8 mouse cellular contexts compared by ENCODE assay signal in genomic region chr1:165459041-165459502, GRCm38 (mm10). TPM values are rescaled to one million over a fixed set of nuclear protein-coding genes. Genes with fewer than 3 reads are reported as not detected.
A peak's percentile ranks its signal among the peaks of the same experiment; 100 is the strongest.
DNase-seq lines count a peak whose midpoint lies in the region; ATAC-seq and TF ChIP-seq lines count a peak whose summit lies in the region.

No protein-coding gene starts in this region.

- H3K4me3 ChIP-seq in layer of hippocampus, adult 2 months = peak overlapping the region; percentile 77
- peak overlapping the region; percentile 83 for H3K4me3 ChIP-seq in embryonic facial prominence, embryonic 12.5 days
- peak overlapping the region; percentile 98 for H3K4me3 ChIP-seq in limb, embryonic 10.5 days
- H3K4me3 ChIP-seq in neural tube, embryonic 14.5 days (ENCODE audit: low read depth, low read length) = peak overlapping the region; percentile 94

- H3K9ac ChIP-seq in embryonic facial prominence, embryonic 12.5 days = peak overlapping the region; percentile 81
- H3K9ac ChIP-seq in neural tube, embryonic 14.5 days (replicated peaks; ENCODE audit: low read depth, low read length) = peak overlapping the region; percentile 74

- peak overlapping the region; percentile 65 for H3K4me2 ChIP-seq in embryonic facial prominence, embryonic 12.5 days (replicated peaks)
- H3K4me2 ChIP-seq in neural tube, embryonic 14.5 days (ENCODE audit: low read depth, low read length) = peak overlapping the region; percentile 92

- 18% methylated on average over 7 of the region's 7 CpGs for WGBS in embryonic facial prominence, embryonic 12.5 days
- WGBS in limb, embryonic 10.5 days = 21% methylated on average over 7 of the region's 7 CpGs
- 16% methylated on average over 7 of the region's 7 CpGs for WGBS in neural tube, embryonic 14.5 days

- TF ChIP-seq CTCF in layer of hippocampus, adult 2 months (conservative IDR thresholded peaks at IDR 0.05) = no peak

- ATAC-seq in embryonic facial prominence, embryonic 12.5 days (ENCODE audit: insufficient number of reproducible peaks, insufficient read depth, low FRiP score, low TSS enrichment) = no peak
- no peak for ATAC-seq in neural tube, embryonic 14.5 days (ENCODE audit: low read depth)

- no peaks in the 10 kb centered on the region for H3K27me3 ChIP-seq in embryonic facial prominence, embryonic 12.5 days
- no peaks in the 10 kb centered on the region for H3K27me3 ChIP-seq in limb, embryonic 10.5 days (ENCODE audit: low read depth, poor library complexity, severe bottlenecking)
- H3K27me3 ChIP-seq in neural tube, embryonic 14.5 days (ENCODE audit: control insufficient read depth, insufficient read depth, low read length) = no peaks in the 10 kb centered on the region

- H3K4me1 ChIP-seq in embryonic facial prominence, embryonic 12.5 days = peaks cover 5% of the 10 kb centered on the region
- H3K4me1 ChIP-seq in limb, embryonic 10.5 days = peaks cover 16% of the 10 kb centered on the region
- peaks cover 4% of the 10 kb centered on the region; the same call in 1 of the 2 replicates for H3K4me1 ChIP-seq in neural tube, embryonic 14.5 days (ENCODE audit: control insufficient read depth, insufficient read depth, low read length)

- H3K9me3 ChIP-seq in embryonic facial prominence, embryonic 12.5 days = no peaks in the 10 kb centered on the region
- H3K9me3 ChIP-seq in limb, embryonic 10.5 days (replicated peaks) = no peaks in the 10 kb centered on the region
- H3K9me3 ChIP-seq in neural tube, embryonic 14.5 days (ENCODE audit: control insufficient read depth, low read length) = no peaks in the 10 kb centered on the region

- peak overlapping the region; percentile 93 for H3K27ac ChIP-seq in layer of hippocampus, adult 2 months
- no peak overlapping the region for H3K27ac ChIP-seq in embryonic facial prominence, embryonic 12.5 days
- H3K27ac ChIP-seq in limb, embryonic 10.5 days = no peak overlapping the region
- H3K27ac ChIP-seq in neural tube, embryonic 14.5 days (ENCODE audit: low read depth, low read length) = no peak overlapping the region

- H3K36me3 ChIP-seq in embryonic facial prominence, embryonic 12.5 days = no peaks in the 10 kb centered on the region
- no peaks in the 10 kb centered on the region for H3K36me3 ChIP-seq in limb, embryonic 10.5 days
- H3K36me3 ChIP-seq in neural tube, embryonic 14.5 days (ENCODE audit: control insufficient read depth, insufficient read depth, low read length) = no peaks in the 10 kb centered on the region

- DNase-seq in layer of hippocampus, adult 2 months (ENCODE audit: low spot score in 2 of 2) = no peak
- no peak for DNase-seq in layer of hippocampus, postnatal 36 days
- no peak for DNase-seq in limb, embryonic 10.5 days (ENCODE audit: low spot score)
- DNase-seq in embryo, embryonic 11 days = no peak
- no peak for DNase-seq in adrenal gland, postnatal 36 days
- DNase-seq in cerebellum, adult 8-10 months = no peak

RNA-seq across cellular contexts. Expression of gene Dcaf6, which starts 1.2 kb away (rescaled TPM):
- 10 to 100 TPM; 91.8 to 98.5 TPM for total RNA-seq in layer of hippocampus, adult 2 months (2021)
- total RNA-seq in layer of hippocampus, postnatal 36 days (2021) = 10 to 100 TPM; 87.4 to 91.4 TPM
- 10.9 and 13.2 TPM in 2 replicates for polyA plus RNA-seq in embryonic facial prominence, embryonic 12.5 days (2016; fragmentation: Nextera tagmentation; extraction: Ambion mirVana)
- 5.1 and 6.6 TPM in 2 replicates for polyA plus RNA-seq in limb, embryonic 10.5 days (2016; fragmentation: Nextera tagmentation; extraction: Ambion mirVana)
- polyA plus RNA-seq in neural tube, embryonic 14.5 days (2014; fragmentation: Nextera tagmentation; extraction: Ambion mirVana) = 19.3 and 20.8 TPM in 2 replicates
- 10 to 100 TPM; 32.0 to 35.0 TPM for total RNA-seq in adrenal gland, postnatal 36 days (2021)

RNA-seq across cellular contexts. Expression of gene Mpc2, which starts 1.4 kb away (rescaled TPM):
- 100 to 1,000 TPM; 122 to 126 TPM for total RNA-seq in layer of hippocampus, adult 2 months (2021)
- 100 to 1,000 TPM; 138 to 150 TPM for total RNA-seq in layer of hippocampus, postnatal 36 days (2021)
- polyA plus RNA-seq in embryonic facial prominence, embryonic 12.5 days (2016; fragmentation: Nextera tagmentation; extraction: Ambion mirVana) = 130 and 137 TPM in 2 replicates
- polyA plus RNA-seq in limb, embryonic 10.5 days (2016; fragmentation: Nextera tagmentation; extraction: Ambion mirVana) = 69.6 and 80.3 TPM in 2 replicates
- 221 and 254 TPM in 2 replicates for polyA plus RNA-seq in neural tube, embryonic 14.5 days (2014; fragmentation: Nextera tagmentation; extraction: Ambion mirVana)
- 100 to 1,000 TPM; 264 to 303 TPM for total RNA-seq in adrenal gland, postnatal 36 days (2021)

RNA-seq across cellular contexts. Expression of gene Adcy10, which starts 25.9 kb away (rescaled TPM):
- total RNA-seq in layer of hippocampus, adult 2 months (2021) = under 1 TPM; 0.33 to 0.39 TPM
- total RNA-seq in layer of hippocampus, postnatal 36 days (2021) = under 1 TPM; 0.42 to 0.63 TPM
- 0.08 and 0.15 TPM in 2 replicates for polyA plus RNA-seq in embryonic facial prominence, embryonic 12.5 days (2016; fragmentation: Nextera tagmentation; extraction: Ambion mirVana)
- polyA plus RNA-seq in limb, embryonic 10.5 days (2016; fragmentation: Nextera tagmentation; extraction: Ambion mirVana) = 0.06 TPM in 1 of 2 replicates, not detected in the other
- polyA plus RNA-seq in neural tube, embryonic 14.5 days (2014; fragmentation: Nextera tagmentation; extraction: Ambion mirVana) = 0.28 and 0.66 TPM in 2 replicates
- total RNA-seq in adrenal gland, postnatal 36 days (2021) = 1 to 10 TPM; 1.1 to 1.8 TPM
